Mouse (Mus musculus) lung, embryonic 14.5 days (tissue): ENCODE measurements at regions not wholly inside any gene's neighbourhood (a gene's known extent, or its start where the extent isn't known, plus 50 kb on each side); places are given as distances from the start of the nearest gene placed in this dataset.

Experiments used
- ATAC-seq: fragments of 200-750 bp; cut with Nextera tagmentation; 2 replicates; pipeline ENCODE4 v1.8.0; 2017; ENCODE audit warnings: mild to moderate bottlenecking, moderate TSS enrichment, moderate library complexity; ENCODE audit not compliant: insufficient read depth
- DNase-seq: peaks from one replicate; pipeline ENCODE4 v3.0.0-alpha.2; 2015
- H3K27ac ChIP-seq: fragments of 300-500 bp; sonication (generic); 2 replicates; pipeline ENCODE4 v1.5.1; 2014; ENCODE audit warnings: low read depth, mild to moderate bottlenecking, moderate library complexity
- H3K27me3 ChIP-seq: fragments of 300-500 bp; sonication (generic); 2 replicates; pipeline ENCODE4 v1.6.1; 2014; ENCODE audit warnings: low read length, control low read depth; ENCODE audit not compliant: insufficient read depth
- H3K36me3 ChIP-seq: fragments of 300-500 bp; sonication (generic); 2 replicates; pipeline ENCODE4 v1.6.1; 2014; ENCODE audit warnings: control low read depth; ENCODE audit not compliant: insufficient read depth
- H3K4me1 ChIP-seq: fragments of 300-500 bp; sonication (generic); 2 replicates; pipeline ENCODE4 v1.6.1; 2014; ENCODE audit warnings: antibody characterized with exemption, control low read depth; ENCODE audit not compliant: insufficient read depth
- H3K4me2 ChIP-seq: fragments of 300-500 bp; sonication (generic); 2 replicates; pipeline ENCODE4 v1.6.1; 2014; ENCODE audit warnings: mild to moderate bottlenecking
- H3K4me3 ChIP-seq: fragments of 300-500 bp; sonication (generic); 2 replicates; pipeline ENCODE4 v1.5.1; 2014; ENCODE audit warnings: low read depth, low read length
- H3K9ac ChIP-seq: fragments of 300-500 bp; sonication (generic); 2 replicates; pipeline ENCODE4 v1.6.1; 2014
- H3K9me3 ChIP-seq: fragments of 300-500 bp; sonication (generic); 2 replicates; pipeline ENCODE4 v1.6.1; 2016; ENCODE audit warnings: low read depth, low read length, control low read depth
- CTCF ChIP-seq: IDR thresholded peaks from 2 replicates; pipeline ENCODE4 v1.5.1; 2016; ENCODE audit warnings: antibody characterized with exemption, low read depth
- WGBS: fragments of 180-500 bp; shearing (Covaris S2); extraction: QIAGEN DNeasy Blood & Tissue Kit; methylation state at CpG from one replicate; pipeline ENCODE4 v1.1.7; 2014; 5-methylcytosine and 5-hydroxymethylcytosine counted together

- H3K27me3 ChIP-seq = no peaks in the 10 kb centered on the region
- ATAC-seq (no peak), DNase-seq (no peak)
- no peak for TF ChIP-seq CTCF
- no peak overlapping the region for H3K9ac ChIP-seq
- H3K27ac ChIP-seq = no peak overlapping the region
- no peak overlapping the region for H3K4me2 ChIP-seq
- no peaks in the 10 kb centered on the region for H3K4me1 ChIP-seq
- WGBS = 52% methylated on average over 3 of the region's 3 CpGs
- H3K36me3 ChIP-seq = no peaks in the 10 kb centered on the region
- no peaks in the 10 kb centered on the region for H3K9me3 ChIP-seq
- H3K4me3 ChIP-seq = no peak overlapping the region
Measured at GRCm38 (mm10) chr2:162735761-162736160, 74.8 kb upstream of the Ptprt start.

GRCm38 (mm10) chr2:162734286-162734685 is 73.3 kb upstream of the Ptprt start:
- no peaks in the 10 kb centered on the region for H3K9me3 ChIP-seq
- no peak overlapping the region for H3K27ac ChIP-seq
- DNase-seq (no peak), ATAC-seq (no peak)
- no peaks in the 10 kb centered on the region for H3K27me3 ChIP-seq
- no peak overlapping the region for H3K4me2 ChIP-seq
- H3K4me3 ChIP-seq = no peak overlapping the region
- no peaks in the 10 kb centered on the region for H3K36me3 ChIP-seq
- H3K4me1 ChIP-seq = no peaks in the 10 kb centered on the region
- TF ChIP-seq CTCF = no peak
- WGBS = 29% methylated on average over 4 of the region's 4 CpGs
- no peak overlapping the region for H3K9ac ChIP-seq

GRCm38 (mm10) chr2:162720016-162720415 is 59.1 kb upstream of the Ptprt start:
- no peak for ATAC-seq
- no peaks in the 10 kb centered on the region for H3K27me3 ChIP-seq
- WGBS = 47% methylated on average over 3 of the region's 3 CpGs

GRCm38 (mm10) chr2:162718466-162718865 is 57.5 kb upstream of the Ptprt start:
- Histone ChIP-seq H3K27me3 (no peaks in the 10 kb centered on the region), H3K9ac (no peak overlapping the region), H3K4me1 (no peaks in the 10 kb centered on the region), H3K9me3 (no peaks in the 10 kb centered on the region), H3K4me2 (no peak overlapping the region), H3K4me3 (no peak overlapping the region), H3K27ac (no peak overlapping the region), H3K36me3 (no peaks in the 10 kb centered on the region)
- no peak for ATAC-seq
- peak; percentile 37 for TF ChIP-seq CTCF
- WGBS = 61% methylated on average over 7 of the region's 7 CpGs
- DNase-seq = peak; percentile 5

More at GRCm38 (mm10) chr2:162720016-162720415, 59.1 kb upstream of the Ptprt start:
- Histone ChIP-seq H3K27ac (no peak overlapping the region), H3K9me3 (no peaks in the 10 kb centered on the region), H3K4me2 (no peak overlapping the region), H3K36me3 (no peaks in the 10 kb centered on the region), H3K9ac (no peak overlapping the region), H3K4me3 (no peak overlapping the region), H3K4me1 (no peaks in the 10 kb centered on the region)
- DNase-seq = no peak
- TF ChIP-seq CTCF = no peak

GRCm38 (mm10) chr2:162714976-162715375 is 54.0 kb upstream of the Ptprt start:
- no peaks in the 10 kb centered on the region for H3K27me3 ChIP-seq
- H3K27ac ChIP-seq = no peak overlapping the region
- no peak for DNase-seq
- 76% methylated on average over 8 of the region's 8 CpGs for WGBS
- ATAC-seq = no peak
- no peak overlapping the region for H3K4me2 ChIP-seq
- H3K9me3 ChIP-seq = no peaks in the 10 kb centered on the region
- TF ChIP-seq CTCF = no peak
- H3K4me1 ChIP-seq = no peaks in the 10 kb centered on the region
- no peak overlapping the region for H3K4me3 ChIP-seq
- no peak overlapping the region for H3K9ac ChIP-seq
- no peaks in the 10 kb centered on the region for H3K36me3 ChIP-seq

- no peak overlapping the region for H3K9ac ChIP-seq
- H3K27me3 ChIP-seq = no peaks in the 10 kb centered on the region
- H3K4me3 ChIP-seq = no peak overlapping the region
- WGBS = 59% methylated on average over 1 of the region's 1 CpGs
- TF ChIP-seq CTCF = peak; percentile 39
- no peak for ATAC-seq
- no peaks in the 10 kb centered on the region for H3K4me1 ChIP-seq
- no peaks in the 10 kb centered on the region for H3K36me3 ChIP-seq
- H3K27ac ChIP-seq = no peak overlapping the region
- no peak overlapping the region for H3K4me2 ChIP-seq
- DNase-seq = peak; percentile 36
- H3K9me3 ChIP-seq = no peaks in the 10 kb centered on the region
Measured at GRCm38 (mm10) chr2:162712972-162713371, 52.0 kb upstream of the Ptprt start.

- Histone ChIP-seq H3K9ac (no peak overlapping the region), H3K4me2 (no peak overlapping the region), H3K9me3 (no peaks in the 10 kb centered on the region), H3K4me3 (no peak overlapping the region), H3K27me3 (no peaks in the 10 kb centered on the region), H3K27ac (no peak overlapping the region), H3K4me1 (no peaks in the 10 kb centered on the region), H3K36me3 (no peaks in the 10 kb centered on the region)
- WGBS = 72% methylated on average over 9 of the region's 9 CpGs
- TF ChIP-seq CTCF = no peak
- DNase-seq (no peak), ATAC-seq (no peak)
Measured at GRCm38 (mm10) chr2:162712394-162712793, 51.4 kb upstream of the Ptprt start.
